Mouse (Mus musculus): ENCODE results near the gene Srsx. TPM values are rescaled to one million over a fixed set of nuclear protein-coding genes. Genes with fewer than 3 reads are reported as not detected.
"Not testable (repeated sequence)": the region's sequence is repeated elsewhere in the genome, so short reads cannot be mapped to it uniquely, and the experiment has no call there.

Gene Srsx
- not detected in 2 replicates for polyA plus RNA-seq (2016; fragmentation: Nextera tagmentation; extraction: Ambion mirVana)

DNA sequence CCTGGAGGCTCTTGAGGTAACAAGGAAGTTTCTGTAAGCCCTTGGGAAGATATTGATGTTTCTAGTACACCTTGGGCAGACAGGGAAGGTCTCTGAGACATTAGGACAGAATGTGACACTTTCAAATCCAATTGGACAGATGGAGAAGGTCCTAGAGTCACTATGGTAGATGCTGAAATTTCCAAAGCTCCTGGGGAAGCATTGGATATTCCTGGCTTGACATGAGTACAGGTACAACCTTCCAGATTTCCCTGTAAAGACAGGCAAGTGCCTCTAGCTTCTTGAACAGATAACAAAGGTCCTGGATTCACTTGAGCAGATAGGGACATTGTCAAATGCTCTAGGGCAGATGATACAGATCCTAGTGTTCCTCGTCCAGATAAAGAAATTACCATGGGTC, at the start of gene Srsx:
Srsx (minus strand) TSS at position 101 of the 400 bp plus-strand sequence.
- H3K27me3 ChIP-seq; H3K9ac ChIP-seq; H3K4me1 ChIP-seq; H3K4me3 ChIP-seq; H3K4me2 ChIP-seq (replicated peaks); H3K27ac ChIP-seq; H3K36me3 ChIP-seq; ATAC-seq (ENCODE audit: low FRiP score); H3K9me3 ChIP-seq (replicated peaks): not testable (repeated sequence)
- 89% methylated on average over 1 of the region's 1 CpGs for WGBS

DNA sequence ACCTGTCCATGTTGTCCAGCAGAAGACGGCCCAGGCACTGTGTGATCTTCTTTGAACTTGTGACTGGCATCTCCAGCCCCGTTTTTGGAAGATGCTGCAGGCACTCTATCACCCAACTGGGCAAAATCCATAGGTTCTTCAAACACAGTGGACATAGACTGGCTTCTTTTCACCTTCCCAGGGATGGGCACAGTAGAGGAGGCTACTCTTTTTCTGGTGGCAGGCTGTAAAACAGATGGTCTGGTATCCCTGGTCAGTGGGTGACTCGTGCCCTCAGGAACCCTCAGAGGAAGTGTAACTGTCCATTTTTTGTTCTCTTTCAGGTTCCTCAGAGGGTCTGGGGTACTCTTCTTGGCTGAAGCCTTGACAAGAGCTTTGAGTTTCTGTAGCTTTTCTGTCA, 24.5 kb upstream of the Srsx start, which contains the start of gene Gm17577:
Gm17577 (minus strand) TSS at position 101 of the 400 bp plus-strand sequence.
- not testable (repeated sequence) for H3K36me3 ChIP-seq; H3K4me2 ChIP-seq (replicated peaks); H3K4me1 ChIP-seq; H3K4me3 ChIP-seq; H3K27me3 ChIP-seq; ATAC-seq (ENCODE audit: low FRiP score); H3K27ac ChIP-seq; H3K9ac ChIP-seq; H3K9me3 ChIP-seq (replicated peaks)
- no CpG with 5 or more reads among the region's 3 CpGs for WGBS

Other genes with a start within 250 kb of the Srsx start
- not detected in 2 replicates for gene Gm17521, start 192.8 kb downstream of the Srsx start, polyA plus RNA-seq (2016; fragmentation: Nextera tagmentation; extraction: Ambion mirVana)
- gene Cldn34c1, start 119.0 kb downstream of the Srsx start, polyA plus RNA-seq (2016; fragmentation: Nextera tagmentation; extraction: Ambion mirVana): 36.8 and 38.5 TPM in 2 replicates
- gene Gm17577, start 24.4 kb upstream of the Srsx start, polyA plus RNA-seq (2016; fragmentation: Nextera tagmentation; extraction: Ambion mirVana): not detected in 2 replicates